Mouse (Mus musculus) midbrain, embryonic 14.5 days (tissue): Measurements from ENCODE around the gene Csnk1g1. TPM values are rescaled to one million over a fixed set of nuclear protein-coding genes. Genes with fewer than 3 reads are reported as not detected.

ENCODE experiments used
- ATAC-seq: fragments of 200-750 bp; cut with Nextera tagmentation; 2 replicates; pipeline ENCODE4 v1.8.0; 2017; ENCODE audit warnings: moderate number of reproducible peaks, moderate library complexity; ENCODE audit not compliant: low FRiP score, low TSS enrichment
- DNase-seq: peaks from one replicate; pipeline ENCODE4 v3.0.0-alpha.2; 2015
- H3K27ac ChIP-seq: fragments of 300-500 bp; sonication (generic); replicated peaks from 2 replicates; pipeline ENCODE4 v1.5.1; 2014; ENCODE audit warnings: mild to moderate bottlenecking, low read depth, low read length, moderate library complexity
- H3K27me3 ChIP-seq: fragments of 300-500 bp; sonication (generic); 2 replicates; pipeline ENCODE4 v1.6.1; 2014; ENCODE audit warnings: low read length, control low read depth, mixed read lengths; ENCODE audit not compliant: control insufficient read depth, insufficient read depth
- H3K36me3 ChIP-seq: fragments of 300-500 bp; sonication (generic); 2 replicates; pipeline ENCODE4 v1.6.1; 2014; ENCODE audit warnings: low read length, control low read depth; ENCODE audit not compliant: control insufficient read depth, insufficient read depth
- H3K4me1 ChIP-seq: fragments of 300-500 bp; sonication (generic); 2 replicates; pipeline ENCODE4 v1.6.1; 2014; ENCODE audit warnings: mild to moderate bottlenecking, antibody characterized with exemption, low read length, control low read depth; ENCODE audit not compliant: control insufficient read depth, insufficient read depth
- H3K4me2 ChIP-seq: fragments of 300-500 bp; sonication (generic); 2 replicates; pipeline ENCODE4 v1.6.1; 2014; ENCODE audit warnings: mild to moderate bottlenecking, low read length, moderate library complexity
- H3K4me3 ChIP-seq: fragments of 300-500 bp; sonication (generic); replicated peaks from 2 replicates; pipeline ENCODE4 v1.5.1; 2014; ENCODE audit warnings: low read depth, low read length
- H3K9ac ChIP-seq: fragments of 300-500 bp; sonication (generic); replicated peaks from 2 replicates; pipeline ENCODE4 v1.6.1; 2014; ENCODE audit warnings: mild to moderate bottlenecking, low read length, moderate library complexity
- H3K9me3 ChIP-seq: fragments of 300-500 bp; sonication (generic); 2 replicates; pipeline ENCODE4 v1.6.1; 2016; ENCODE audit warnings: low read length, control low read depth, mixed read lengths; ENCODE audit not compliant: control insufficient read depth
- WGBS: fragments of 180-500 bp; shearing (Covaris S2); extraction: QIAGEN DNeasy Blood & Tissue Kit; methylation state at CpG from one replicate; pipeline ENCODE4 v1.1.7; 2014; 5-methylcytosine and 5-hydroxymethylcytosine counted together
- polyA plus RNA-seq: library from polyadenylated mRNA; unstranded; fragments of >200 nt; fragmentation: Nextera tagmentation; extraction: Ambion mirVana; gene quantifications from 2 replicates; pipeline ENCODE4 v1.2.1, GENCODE M21; 2014

Gene Csnk1g1
- polyA plus RNA-seq, 1 experiment from 2014 or later, result 29.9 TPM

DNA sequence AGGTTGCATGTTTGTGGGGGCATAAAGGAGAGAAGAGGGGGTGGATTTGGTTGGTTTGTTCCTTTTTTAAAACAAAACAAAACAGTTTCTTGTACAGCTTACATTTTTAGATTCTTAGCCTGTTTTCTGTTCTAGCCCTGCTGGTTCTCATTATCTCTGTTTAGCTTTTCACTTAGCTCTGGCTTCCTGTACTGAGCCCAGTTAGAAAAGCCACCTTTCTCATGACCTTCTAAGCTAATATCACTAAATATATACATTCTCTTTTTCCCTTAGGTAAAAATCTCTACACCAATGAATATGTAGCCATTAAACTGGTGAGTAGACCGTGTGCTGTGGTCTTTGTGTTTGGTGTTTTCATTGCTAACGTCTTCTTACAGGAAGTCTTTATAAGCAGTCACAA, 64.5 kb downstream of the Csnk1g1 start:
- DNase-seq (no peak), ATAC-seq (no peak)
- 86% methylated on average over 2 of the region's 2 CpGs for WGBS
- no peaks in the 10 kb centered on the region for H3K36me3 ChIP-seq
- H3K4me2 ChIP-seq, result no peak overlapping the region
- no peak overlapping the region for H3K9ac ChIP-seq
- no peak overlapping the region for H3K27ac ChIP-seq
- H3K27me3 ChIP-seq, result no peaks in the 10 kb centered on the region
- no peaks in the 10 kb centered on the region for H3K4me1 ChIP-seq
- H3K9me3 ChIP-seq, result no peaks in the 10 kb centered on the region
- no peak overlapping the region for H3K4me3 ChIP-seq

DNA sequence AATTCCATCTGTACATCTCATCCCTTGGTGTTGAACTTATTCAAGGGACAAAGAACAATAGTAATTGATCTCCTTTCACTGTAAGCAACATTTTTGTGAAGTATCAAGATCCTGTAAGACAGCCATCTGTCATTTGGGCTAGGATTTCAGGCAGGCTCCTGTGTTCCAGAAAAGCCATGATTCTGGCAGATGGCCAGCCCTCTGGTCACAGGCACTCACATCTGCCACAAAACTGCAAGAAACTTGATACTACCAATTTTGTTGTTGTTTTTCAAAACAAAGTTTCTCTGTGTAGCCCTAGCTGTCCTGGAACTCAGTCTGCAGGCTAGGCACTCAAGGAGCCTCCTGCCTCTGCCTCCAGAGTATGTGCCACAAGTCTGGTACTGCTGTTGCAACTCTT, 67.2 kb downstream of the Csnk1g1 start:
- H3K4me2 ChIP-seq, result no peak overlapping the region
- H3K36me3 ChIP-seq, result no peaks in the 10 kb centered on the region
- no peak overlapping the region for H3K9ac ChIP-seq
- H3K27ac ChIP-seq, result no peak overlapping the region
- DNase-seq, result peak; percentile 27
- H3K4me3 ChIP-seq, result no peak overlapping the region
- H3K27me3 ChIP-seq, result no peaks in the 10 kb centered on the region
- ATAC-seq, result no peak
- no peaks in the 10 kb centered on the region for H3K4me1 ChIP-seq
- H3K9me3 ChIP-seq, result no peaks in the 10 kb centered on the region

DNA sequence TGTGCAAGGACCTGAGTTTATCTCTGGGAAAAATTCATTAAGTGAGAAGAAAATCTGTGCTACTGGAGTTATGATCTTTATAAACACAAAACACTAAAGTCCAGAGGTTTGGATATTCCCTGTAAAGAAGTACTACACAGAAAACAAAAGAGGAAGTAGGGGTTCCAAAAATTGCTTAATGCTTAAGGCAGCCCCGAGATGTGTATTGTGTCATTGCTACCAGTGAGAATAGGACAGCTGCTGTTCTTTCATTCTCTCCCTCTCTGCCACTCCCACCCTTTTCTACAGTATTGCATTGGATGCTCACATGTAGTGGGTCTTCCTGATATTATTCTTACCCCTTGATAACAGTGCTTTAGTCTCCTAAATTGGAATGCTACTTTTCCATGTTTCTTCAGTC, 74.1 kb downstream of the Csnk1g1 start:
- no peaks in the 10 kb centered on the region for H3K36me3 ChIP-seq
- ATAC-seq, result no peak
- WGBS, result 73% methylated on average over 1 of the region's 1 CpGs

GRCm38 (mm10) chr9:65987021-65987420, 78.3 kb downstream of the Csnk1g1 start:
- Histone ChIP-seq H3K27ac (no peak overlapping the region), H3K36me3 (no peaks in the 10 kb centered on the region), H3K27me3 (no peaks in the 10 kb centered on the region), H3K4me2 (no peak overlapping the region), H3K4me3 (no peak overlapping the region), H3K9me3 (no peaks in the 10 kb centered on the region), H3K4me1 (no peaks in the 10 kb centered on the region), H3K9ac (no peak overlapping the region)
- DNase-seq, result no peak
- WGBS, result 86% methylated on average over 5 of the region's 5 CpGs
- no peak for ATAC-seq

More for the DNA sequence above, 74.1 kb downstream of the Csnk1g1 start:
- no peak overlapping the region for H3K27ac ChIP-seq
- H3K27me3 ChIP-seq, result no peaks in the 10 kb centered on the region
- no peaks in the 10 kb centered on the region for H3K9me3 ChIP-seq
- H3K9ac ChIP-seq, result no peak overlapping the region
- H3K4me2 ChIP-seq, result no peak overlapping the region
- H3K4me1 ChIP-seq, result no peaks in the 10 kb centered on the region
- no peak for DNase-seq
- no peak overlapping the region for H3K4me3 ChIP-seq

- ATAC-seq (no peak), DNase-seq (no peak)
- no peaks in the 10 kb centered on the region for H3K27me3 ChIP-seq
- H3K9me3 ChIP-seq, result no peaks in the 10 kb centered on the region
- no peak overlapping the region for H3K9ac ChIP-seq
- H3K4me2 ChIP-seq, result no peak overlapping the region
- H3K4me3 ChIP-seq, result no peak overlapping the region
- H3K27ac ChIP-seq, result no peak overlapping the region
- 95% methylated on average over 7 of the region's 7 CpGs for WGBS
- H3K36me3 ChIP-seq, result peaks cover 4% of the 10 kb centered on the region; the same call in 1 of the 2 replicates
- H3K4me1 ChIP-seq, result no peaks in the 10 kb centered on the region
Observed at GRCm38 (mm10) chr9:65995603-65996376, 87.1 kb downstream of the Csnk1g1 start.

DNA sequence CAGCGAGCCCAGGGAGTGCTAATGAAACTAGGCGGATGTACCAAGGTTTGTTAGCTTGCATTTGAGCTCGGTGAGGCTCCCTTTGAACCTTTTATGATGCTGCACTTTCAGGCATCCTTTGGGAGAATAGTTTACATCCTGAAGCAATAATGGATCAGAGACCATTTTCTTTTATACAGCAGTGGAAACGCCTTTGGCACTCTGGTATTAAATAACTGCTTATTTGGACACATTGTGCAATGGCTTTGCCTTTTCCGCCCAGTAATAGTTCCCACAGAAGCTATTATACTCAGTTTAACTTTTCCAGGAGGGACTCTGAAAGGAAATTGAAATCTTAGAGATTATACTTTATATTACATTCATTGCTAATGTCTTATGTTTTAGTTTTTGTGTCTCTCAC, 90.2 kb downstream of the Csnk1g1 start:
- H3K4me1 ChIP-seq, result no peaks in the 10 kb centered on the region
- no peaks in the 10 kb centered on the region for H3K9me3 ChIP-seq
- H3K27ac ChIP-seq, result no peak overlapping the region
- WGBS, result 65% methylated on average over 5 of the region's 5 CpGs
- H3K4me2 ChIP-seq, result no peak overlapping the region
- DNase-seq, result no peak
- no peaks in the 10 kb centered on the region for H3K27me3 ChIP-seq
- no peak overlapping the region for H3K9ac ChIP-seq
- H3K36me3 ChIP-seq, result peaks cover 18% of the 10 kb centered on the region
- no peak for ATAC-seq
- no peak overlapping the region for H3K4me3 ChIP-seq

- Histone ChIP-seq H3K4me2 (no peak overlapping the region), H3K27ac (no peak overlapping the region), H3K4me3 (no peak overlapping the region), H3K4me1 (no peaks in the 10 kb centered on the region), H3K36me3 (peaks cover 24% of the 10 kb centered on the region), H3K27me3 (no peaks in the 10 kb centered on the region), H3K9me3 (no peaks in the 10 kb centered on the region), H3K9ac (no peak overlapping the region)
- 40% methylated on average over 4 of the region's 4 CpGs for WGBS
- DNase-seq (peak; percentile 73), ATAC-seq (no peak)
Observed at GRCm38 (mm10) chr9:66004380-66004779, 95.7 kb downstream of the Csnk1g1 start.

DNA sequence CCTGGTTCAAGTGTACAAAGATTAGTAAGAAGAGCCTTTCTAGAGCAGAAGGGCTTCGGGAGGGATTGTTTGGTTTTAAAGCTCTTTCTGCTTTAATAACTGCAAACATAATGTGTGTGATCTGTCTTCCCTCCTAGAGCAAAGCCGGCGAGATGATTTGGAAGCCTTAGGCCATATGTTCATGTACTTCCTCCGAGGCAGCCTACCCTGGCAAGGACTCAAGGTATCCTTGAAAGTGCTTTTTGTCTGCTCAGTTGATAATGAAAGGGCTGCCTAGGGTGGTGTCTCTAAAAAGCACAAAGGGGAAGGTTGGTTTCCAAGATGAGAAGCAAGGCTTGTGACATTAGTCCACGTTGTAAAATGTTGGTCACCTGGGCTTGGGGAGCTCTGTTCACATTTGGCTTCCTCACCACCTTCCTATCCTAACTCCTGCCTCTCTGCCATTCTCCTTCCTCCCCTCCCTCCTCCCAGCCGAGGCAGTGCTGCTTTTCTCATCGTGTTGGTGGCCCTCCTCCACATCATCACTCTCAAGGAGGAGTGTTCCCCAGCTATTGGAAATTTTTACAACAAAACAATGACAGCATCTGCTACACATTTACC, 99.0 kb downstream of the Csnk1g1 start:
- no peak overlapping the region for H3K4me3 ChIP-seq
- DNase-seq, result no peak
- ATAC-seq, result no peak
- peaks cover 23% of the 10 kb centered on the region for H3K36me3 ChIP-seq
- no peaks in the 10 kb centered on the region for H3K27me3 ChIP-seq
- H3K9me3 ChIP-seq, result no peaks in the 10 kb centered on the region
- WGBS, result 79% methylated on average over 7 of the region's 7 CpGs
- H3K27ac ChIP-seq, result no peak overlapping the region
- no peak overlapping the region for H3K9ac ChIP-seq
- H3K4me2 ChIP-seq, result no peak overlapping the region
- no peaks in the 10 kb centered on the region for H3K4me1 ChIP-seq

- Histone ChIP-seq H3K27me3 (no peaks in the 10 kb centered on the region), H3K36me3 (peaks cover 13% of the 10 kb centered on the region), H3K9ac (no peak overlapping the region), H3K4me2 (no peak overlapping the region), H3K27ac (no peak overlapping the region), H3K4me3 (no peak overlapping the region), H3K4me1 (no peaks in the 10 kb centered on the region), H3K9me3 (no peaks in the 10 kb centered on the region)
- ATAC-seq (no peak), DNase-seq (no peak)
Observed at GRCm38 (mm10) chr9:66020601-66021000, 111.9 kb downstream of the Csnk1g1 start.
